Mouse (Mus musculus) CD8-positive naive resting alpha-beta T cell, adult 2 months (primary cell): ENCODE measurements around the gene Vmn1r80.
"Not testable (repeated sequence)": the region's sequence is repeated elsewhere in the genome, so short reads cannot be mapped to it uniquely, and the experiment has no call there.

Experiments used
- DNase-seq, 2 experiments: peaks; one replicate each; pipeline ENCODE4 v3.0.0; 2022; ENCODE audit warnings: low read depth in 2 of 2, low spot score in 2 of 2

The Vmn1r80 gene

GRCm38 (mm10) chr7:12188986-12189385 is at the start of gene Vmn1r80:
Vmn1r80 (plus strand) TSS chr7:12189286.
- DNase-seq = no peak

DNA sequence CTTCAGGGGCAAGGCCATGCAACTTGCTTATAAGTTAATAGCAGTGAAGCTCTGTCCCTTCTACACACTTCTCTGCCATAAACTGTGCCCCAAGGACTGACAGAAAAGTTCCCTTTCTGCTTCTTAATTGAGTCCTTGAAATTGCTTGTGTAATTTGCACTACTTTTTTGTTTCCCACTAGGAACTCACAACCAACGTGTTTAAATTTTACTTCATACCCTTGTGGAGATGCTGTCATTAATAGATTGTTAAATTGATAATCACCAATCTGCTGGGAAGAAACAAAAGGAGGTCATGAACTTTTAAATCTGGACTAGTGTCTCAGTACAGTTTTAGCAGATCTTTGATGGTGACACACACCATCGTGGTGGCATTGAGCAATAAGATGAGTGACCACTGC is 39.1 kb upstream of the Vmn1r80 start, which contains the start of gene Vmn1r78:
Gene Vmn1r78, plus strand, starts transcription at position 301 of the 400 bp plus-strand sequence.
- no peak for DNase-seq

GRCm38 (mm10) chr7:12156463-12156862 is 32.6 kb upstream of the Vmn1r80 start:
- DNase-seq = not testable (repeated sequence)

GRCm38 (mm10) chr7:12170979-12171378 is 18.1 kb upstream of the Vmn1r80 start, which contains the start of gene Vmn1r79:
Vmn1r79 (plus strand) TSS chr7:12171279.
- not testable (repeated sequence) for DNase-seq

DNA sequence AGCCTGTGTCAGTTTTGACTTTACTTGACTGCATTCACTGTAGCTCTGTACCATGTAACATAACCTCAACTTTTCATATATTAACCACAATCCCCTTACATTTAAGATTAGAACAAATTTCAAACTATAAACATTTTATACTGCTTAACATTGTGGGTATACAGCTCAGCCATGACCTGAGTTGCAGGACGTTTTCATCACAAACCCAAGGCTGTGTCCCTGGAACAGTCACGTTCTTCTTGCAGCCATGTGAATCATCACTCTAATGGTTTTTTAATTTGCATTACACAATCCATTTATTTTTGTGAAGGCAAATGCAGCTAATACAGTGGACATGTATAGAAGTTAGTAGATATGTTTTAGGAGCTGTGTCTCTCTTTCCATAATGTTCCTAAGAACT is 16.2 kb upstream of the Vmn1r80 start:
- not testable (repeated sequence) for DNase-seq

DNA sequence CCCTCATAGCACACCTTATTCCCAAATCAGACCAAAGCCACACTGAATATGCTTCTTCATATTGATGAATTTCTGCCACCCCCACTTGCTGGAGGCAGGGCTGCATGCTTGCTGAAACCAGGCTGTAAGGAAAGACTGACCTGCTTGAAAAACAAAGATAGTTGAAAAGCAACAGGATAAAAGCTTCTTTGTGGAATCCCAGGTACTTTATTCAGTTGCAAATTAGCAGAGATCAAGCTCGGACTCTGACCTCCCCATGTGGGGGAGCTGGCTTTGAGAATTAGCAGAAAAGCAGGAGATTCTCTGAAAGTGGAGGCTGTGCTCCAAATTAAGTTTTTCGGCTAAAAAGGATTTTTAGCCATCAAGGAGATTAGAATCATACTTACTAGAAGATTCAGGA is 15.1 kb downstream of the Vmn1r80 start:
- no peak for DNase-seq
